Mouse (Mus musculus) MEL (cell line): ENCODE measurements at regions not wholly inside any gene's neighbourhood (a gene's known extent, or its start where the extent isn't known, plus 50 kb on each side); places are given as distances from the start of the nearest gene placed in this dataset.

Experiments
- DNase-seq: peaks from one replicate; pipeline ENCODE4 v3.0.0; 2011; ENCODE audit warnings: low read depth, low spot score
- H3K27ac ChIP-seq: 2 replicates; pipeline ENCODE4 v1.5.1; 2012; ENCODE audit warnings: low read depth, mild to moderate bottlenecking, control low read depth, low read length, moderate library complexity; ENCODE audit not compliant: control insufficient read depth
- H3K27me3 ChIP-seq, 2 experiments: fragments of 150-350 bp in 1 of 2; sonication (generic) in 1 of 2; 2 replicates each; pipeline ENCODE4 v1.6.1; 2012; ENCODE audit warnings: low read length in 2 of 2, mild to moderate bottlenecking in 2 of 2, improper control_type of control experiment in 1 of 2, moderate library complexity in 1 of 2; ENCODE audit not compliant: insufficient read depth in 2 of 2, control insufficient read depth in 1 of 2
- H3K36me3 ChIP-seq, 2 experiments: 2 replicates each; pipeline ENCODE4 v1.6.1; 2012 to 2014; ENCODE audit warnings: low read length in 2 of 2, improper control_type of control experiment in 1 of 2, inconsistent platforms in 1 of 2, mild to moderate bottlenecking in 1 of 2; ENCODE audit not compliant: insufficient read depth in 2 of 2, control insufficient read depth in 1 of 2
- H3K4me1 ChIP-seq, 2 experiments: fragments of 150-350 bp in 1 of 2; sonication (generic) in 1 of 2; 2 replicates each; pipeline ENCODE4 v1.6.1; 2012; ENCODE audit warnings: low read length in 2 of 2, improper control_type of control experiment in 1 of 2, mild to moderate bottlenecking in 1 of 2; ENCODE audit not compliant: insufficient read depth in 2 of 2, control insufficient read depth in 1 of 2
- H3K4me3 ChIP-seq, 2 experiments: fragments of 150-350 bp in 1 of 2; sonication (generic) in 1 of 2; 2 replicates each; pipeline ENCODE4 v1.5.1; 2012; ENCODE audit warnings: low read depth in 2 of 2, low read length in 2 of 2, mild to moderate bottlenecking in 2 of 2, moderate library complexity in 2 of 2, control low read depth in 1 of 2, improper control_type of control experiment in 1 of 2; ENCODE audit not compliant: control insufficient read depth in 1 of 2, insufficient read depth in 1 of 2
- H3K79me2 ChIP-seq: 2 replicates; pipeline ENCODE4 v1.6.1; 2012; ENCODE audit warnings: mild to moderate bottlenecking, low read length, moderate library complexity; ENCODE audit not compliant: control insufficient read depth, poor library complexity, insufficient read depth
- H3K9ac ChIP-seq: 2 replicates; pipeline ENCODE4 v1.6.1; 2012; ENCODE audit warnings: low read depth, mild to moderate bottlenecking, control low read depth, low read length, moderate library complexity; ENCODE audit not compliant: control insufficient read depth, poor library complexity, severe bottlenecking
- H3K9me3 ChIP-seq: fragments of 150-350 bp; sonication (generic); replicated peaks from 2 replicates; pipeline ENCODE4 v1.6.1; 2012; ENCODE audit warnings: mild to moderate bottlenecking, low read length, improper control_type of control experiment, moderate library complexity; ENCODE audit not compliant: insufficient read depth
- BHLHE40 ChIP-seq: IDR thresholded peaks from 2 replicates; pipeline ENCODE4 v1.6.1; 2012; ENCODE audit warnings: low read depth, mild to moderate bottlenecking, inconsistent platforms, low read length, improper control_type of control experiment, borderline replicate concordance
- CHD1 ChIP-seq: IDR thresholded peaks from 2 replicates; pipeline ENCODE4 v1.6.1; 2012; ENCODE audit warnings: low read depth, mild to moderate bottlenecking, inconsistent platforms, low read length, improper control_type of control experiment
- E2F4 ChIP-seq: IDR thresholded peaks from 2 replicates; pipeline ENCODE4 v1.6.1; 2011; ENCODE audit warnings: low read depth, low read length, improper control_type of control experiment, borderline replicate concordance
- EP300 ChIP-seq, 2 experiments: IDR thresholded peaks; 2 replicates each; pipeline ENCODE4 v1.6.1; 2011; ENCODE audit warnings: improper control_type of control experiment in 2 of 2, low read length in 2 of 2, low read depth in 1 of 2, mild to moderate bottlenecking in 1 of 2
- ETS1 ChIP-seq: IDR thresholded peaks from 2 replicates; pipeline ENCODE4 v1.6.1; 2012; ENCODE audit warnings: low read depth, mild to moderate bottlenecking, inconsistent platforms, low read length, improper control_type of control experiment, moderate library complexity
- JUND ChIP-seq: IDR thresholded peaks from 2 replicates; pipeline ENCODE4 v1.6.1; 2011; ENCODE audit warnings: low read depth, mild to moderate bottlenecking, improper control_type of control experiment, low read length
- KAT2A ChIP-seq: conservative IDR thresholded peaks from 2 replicates; pipeline ENCODE4 v1.6.1; 2012; ENCODE audit warnings: low read depth, low read length, improper control_type of control experiment, inconsistent platforms
- MAX ChIP-seq: IDR thresholded peaks from 2 replicates; pipeline ENCODE4 v1.6.1; 2011; ENCODE audit warnings: low read length, improper control_type of control experiment
- MAZ ChIP-seq: IDR thresholded peaks from 2 replicates; pipeline ENCODE4 v1.6.1; 2012; ENCODE audit warnings: low read depth, mild to moderate bottlenecking, inconsistent platforms, low read length, improper control_type of control experiment
- MEF2A ChIP-seq: IDR thresholded peaks from 2 replicates; pipeline ENCODE4 v1.6.1; 2014; ENCODE audit warnings: low read depth, mild to moderate bottlenecking, inconsistent platforms, low read length, improper control_type of control experiment; ENCODE audit not compliant: poor library complexity, insufficient replicate concordance, severe bottlenecking; ENCODE audit errors: extremely low read depth
- MYB ChIP-seq: IDR thresholded peaks from 2 replicates; pipeline ENCODE4 v1.6.1; 2011; ENCODE audit warnings: mild to moderate bottlenecking, low read depth, low read length, improper control_type of control experiment
- NRF1 ChIP-seq: IDR thresholded peaks from 2 replicates; pipeline ENCODE4 v1.6.1; 2014; ENCODE audit warnings: low read depth, mild to moderate bottlenecking, inconsistent platforms, low read length, improper control_type of control experiment, moderate library complexity; ENCODE audit not compliant: poor library complexity, insufficient read depth, severe bottlenecking
- POLR2AphosphoS2 ChIP-seq: IDR thresholded peaks from 2 replicates; pipeline ENCODE4 v1.6.1; 2011; ENCODE audit warnings: low read length, improper control_type of control experiment
- POLR2AphosphoS5 ChIP-seq: IDR thresholded peaks from 2 replicates; pipeline ENCODE4 v1.6.1; 2012; ENCODE audit warnings: low read depth, borderline replicate concordance, mild to moderate bottlenecking, inconsistent platforms, low read length, moderate library complexity, mixed read lengths
- SIN3A ChIP-seq: IDR thresholded peaks from 2 replicates; pipeline ENCODE4 v1.6.1; 2012; ENCODE audit warnings: low read length, improper control_type of control experiment, inconsistent platforms
- SMC3 ChIP-seq: IDR thresholded peaks from 2 replicates; pipeline ENCODE4 v1.6.1; 2011; ENCODE audit warnings: low read depth, low read length, improper control_type of control experiment
- TAL1 ChIP-seq: IDR thresholded peaks from 2 replicates; pipeline ENCODE4 v1.6.1; 2012; ENCODE audit warnings: mild to moderate bottlenecking, inconsistent platforms, low read length, moderate library complexity, mixed read lengths
- TCF12 ChIP-seq: IDR thresholded peaks from 2 replicates; pipeline ENCODE4 v1.6.1; 2014; ENCODE audit warnings: low read depth, mild to moderate bottlenecking, inconsistent platforms, low read length, improper control_type of control experiment, moderate library complexity
- UBTF ChIP-seq: IDR thresholded peaks from 2 replicates; pipeline ENCODE4 v1.6.1; 2012; ENCODE audit warnings: low read depth, mild to moderate bottlenecking, inconsistent platforms, low read length, improper control_type of control experiment, moderate library complexity, borderline replicate concordance; ENCODE audit not compliant: insufficient read depth
- USF1 ChIP-seq: IDR thresholded peaks from 2 replicates; pipeline ENCODE4 v1.6.1; 2014; ENCODE audit warnings: low read depth, mild to moderate bottlenecking, inconsistent platforms, low read length, improper control_type of control experiment, moderate library complexity
- USF2 ChIP-seq, 2 experiments: IDR thresholded peaks; 2 replicates each; pipeline ENCODE4 v1.6.1; 2011 to 2012; ENCODE audit warnings: improper control_type of control experiment in 2 of 2, low read length in 2 of 2, borderline replicate concordance in 1 of 2, inconsistent platforms in 1 of 2, low read depth in 1 of 2, mild to moderate bottlenecking in 1 of 2; ENCODE audit not compliant: insufficient read depth in 1 of 2
- ZMIZ1 ChIP-seq: IDR thresholded peaks from 2 replicates; pipeline ENCODE4 v1.6.1; 2012; ENCODE audit warnings: low read depth, mild to moderate bottlenecking, inconsistent platforms, low read length, improper control_type of control experiment, moderate library complexity
- ZNF384 ChIP-seq: IDR thresholded peaks from 2 replicates; pipeline ENCODE4 v1.6.1; 2012; ENCODE audit warnings: low read depth, mild to moderate bottlenecking, inconsistent platforms, low read length, improper control_type of control experiment

DNA sequence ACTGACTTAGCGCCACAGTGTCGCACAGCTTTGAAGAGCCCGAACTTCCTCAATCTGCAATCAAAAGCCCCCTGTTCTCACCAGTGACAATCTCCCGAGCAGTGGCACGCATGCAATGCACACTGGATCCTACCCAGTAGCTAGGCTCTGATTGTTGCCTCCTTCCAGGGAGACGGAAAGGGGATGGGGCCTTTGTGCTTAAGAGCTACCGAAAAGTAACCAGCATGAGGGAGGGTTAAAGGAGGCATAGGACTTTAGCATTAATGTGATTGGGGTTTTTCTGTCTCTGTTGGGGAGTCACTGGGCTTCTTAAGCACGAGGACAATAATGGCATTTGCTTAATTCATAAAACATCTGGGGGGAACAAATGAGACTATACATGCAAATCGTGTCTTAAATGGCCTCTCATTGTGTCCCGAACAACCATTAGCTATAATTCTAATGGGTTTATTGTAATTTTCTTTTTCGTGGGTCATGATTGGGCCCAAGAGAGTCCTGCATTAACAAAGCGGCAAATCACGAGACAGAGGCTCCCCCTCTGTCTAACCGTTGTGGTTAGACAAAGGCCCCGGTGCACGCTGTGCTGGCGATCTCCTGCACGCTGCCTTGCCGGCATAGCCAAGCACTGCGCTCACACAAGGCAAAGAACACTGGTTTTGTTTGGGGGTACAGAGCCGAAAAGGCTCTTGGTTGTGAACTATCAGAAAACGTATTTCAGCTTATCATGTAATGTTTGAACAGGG lies 223.2 kb downstream of the Dact1 start:
- Histone ChIP-seq H3K9me3 (no peaks in the 10 kb centered on the region), H3K27ac (no peak overlapping the region), H3K4me1 (no peaks in the 10 kb centered on the region), H3K4me3 (no peak overlapping the region), H3K79me2 (no peaks in the 10 kb centered on the region), H3K27me3 (no peaks in the 10 kb centered on the region), H3K9ac (no peak overlapping the region), H3K36me3 (no peaks in the 10 kb centered on the region)
- DNase-seq, result no peak
- TF ChIP-seq USF2 (IDR thresholded peaks at IDR 0.05; ENCODE audit: borderline replicate concordance in 1 of 2, insufficient read depth in 1 of 2, low read depth in 1 of 2, low read length in 2 of 2), result no peak
- TF ChIP-seq ETS1, result no peak
- TF ChIP-seq SIN3A, result no peak
- no peak for TF ChIP-seq SMC3
- no peak for TF ChIP-seq KAT2A
- TF ChIP-seq TAL1, result no peak
- no peak for TF ChIP-seq MAX
- TF ChIP-seq CHD1, result no peak
- no peak for TF ChIP-seq TCF12
- no peak for TF ChIP-seq MEF2A
- TF ChIP-seq MAZ, result no peak
- TF ChIP-seq EP300 (IDR thresholded peaks at IDR 0.05; ENCODE audit: low read depth in 1 of 2, low read length in 2 of 2), result no peak
- no peak for TF ChIP-seq UBTF
- TF ChIP-seq POLR2AphosphoS5, result no peak
- no peak for TF ChIP-seq POLR2AphosphoS2

DNA sequence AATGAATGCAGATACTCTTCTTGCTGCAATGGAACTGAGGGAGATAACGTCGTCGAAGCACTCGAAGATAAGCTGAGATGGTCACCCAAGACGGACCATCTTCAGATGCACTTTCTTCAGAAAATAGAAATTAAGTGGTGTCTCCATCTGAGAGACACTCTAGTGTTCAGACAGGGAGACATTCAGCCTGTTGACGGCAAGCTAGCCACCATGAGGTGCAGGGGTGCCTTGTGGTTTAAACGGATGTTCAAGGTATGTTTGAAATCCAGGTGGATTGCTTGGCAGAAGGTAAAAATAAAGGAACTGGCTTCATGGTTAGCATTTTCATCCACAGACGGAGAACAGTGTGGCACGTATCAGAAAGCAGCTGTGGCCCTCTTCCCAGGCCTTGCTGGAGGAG lies 224.0 kb downstream of the Dact1 start:
- no peak for DNase-seq
- Histone ChIP-seq H3K4me3 (no peak overlapping the region), H3K9ac (no peak overlapping the region), H3K79me2 (no peaks in the 10 kb centered on the region), H3K4me1 (no peaks in the 10 kb centered on the region), H3K27ac (no peak overlapping the region), H3K36me3 (no peaks in the 10 kb centered on the region), H3K9me3 (no peaks in the 10 kb centered on the region), H3K27me3 (no peaks in the 10 kb centered on the region)
- no peak for TF ChIP-seq MYB
- TF ChIP-seq MAX, result no peak
- TF ChIP-seq ETS1, result no peak
- TF ChIP-seq E2F4, result no peak
- TF ChIP-seq ZNF384, result no peak
- TF ChIP-seq JUND, result no peak
- no peak for TF ChIP-seq USF1
- no peak for TF ChIP-seq BHLHE40
- no peak for TF ChIP-seq MAZ
- TF ChIP-seq KAT2A, result no peak
- TF ChIP-seq NRF1, result no peak
- no peak for TF ChIP-seq ZMIZ1
- no peak for TF ChIP-seq MEF2A
